Mouse (Mus musculus) lung, postnatal 25 days (tissue): ENCODE measurements around the gene Plcd1.

Source experiments
- DNase-seq: peaks from one replicate; pipeline ENCODE4 v3.0.0; 2022; ENCODE audit warnings: low spot score

Gene Plcd1

GRCm38 (mm10) chr9:119093419-119094295 is at the start of gene Plcd1:
Gene Plcd1 (minus strand): TSS chr9:119093502.
- peak; percentile 81 for DNase-seq

- DNase-seq: no peak
Measured at GRCm38 (mm10) chr9:119142066-119142465, 48.8 kb upstream of the Plcd1 start.

GRCm38 (mm10) chr9:119138836-119139235 is 45.5 kb upstream of the Plcd1 start:
- no peak for DNase-seq

GRCm38 (mm10) chr9:119130692-119131091 is 37.4 kb upstream of the Plcd1 start:
- DNase-seq: no peak

- DNase-seq: no peak
Measured at GRCm38 (mm10) chr9:119128436-119129181, 35.3 kb upstream of the Plcd1 start.

GRCm38 (mm10) chr9:119122596-119123369 is 29.5 kb upstream of the Plcd1 start:
- no peak for DNase-seq

GRCm38 (mm10) chr9:119120168-119120560 is 26.9 kb upstream of the Plcd1 start:
- DNase-seq: no peak

GRCm38 (mm10) chr9:119119409-119120167 is 26.3 kb upstream of the Plcd1 start:
- no peak for DNase-seq

- no peak for DNase-seq
Measured at GRCm38 (mm10) chr9:119114911-119115310, 21.6 kb upstream of the Plcd1 start.

GRCm38 (mm10) chr9:119110640-119111039 is 17.3 kb upstream of the Plcd1 start:
- DNase-seq: no peak

- DNase-seq: no peak
Measured at GRCm38 (mm10) chr9:119109685-119110353, 16.5 kb upstream of the Plcd1 start.

GRCm38 (mm10) chr9:119107566-119107965 is 14.3 kb upstream of the Plcd1 start:
- DNase-seq: no peak

- no peak for DNase-seq
Measured at GRCm38 (mm10) chr9:119102783-119103113, 9.4 kb upstream of the Plcd1 start.

- DNase-seq: peak; percentile 82
Measured at GRCm38 (mm10) chr9:119101992-119102782, 8.9 kb upstream of the Plcd1 start, which contains the start of gene Dlec1. Gene Dlec1 (plus strand): TSS chr9:119102478.

- DNase-seq: no peak
Measured at GRCm38 (mm10) chr9:119100177-119100898, 7.0 kb upstream of the Plcd1 start.

- no peak for DNase-seq
Measured at GRCm38 (mm10) chr9:119094462-119095109, 1.3 kb upstream of the Plcd1 start.

- DNase-seq: peak; percentile 23
Measured at GRCm38 (mm10) chr9:119092473-119093418, 556 bp downstream of the Plcd1 start.
